Mouse (Mus musculus) adrenal gland, adult 2 months (tissue): ENCODE measurements around the gene Hes7. TPM values are rescaled to one million over a fixed set of nuclear protein-coding genes. Genes with fewer than 3 reads are reported as not detected.

ENCODE experiments used
- DNase-seq: peaks from one replicate; pipeline ENCODE4 v3.0.0; 2021
- polyA plus RNA-seq: library from polyadenylated mRNA; depleted of rRNA; stranded (reverse); fragments of >200 nt; gene quantifications from 2 replicates; pipeline ENCODE4 v1.2.3, GENCODE M21; 2012
- total RNA-seq, 2 experiments: library from RNA; stranded (reverse); gene quantifications; 2 replicates each; pipeline ENCODE4 v1.2.3; 2021

Hes7 gene
- total and polyA plus RNA-seq, 3 experiments, result 1.3 TPM; not detected in 2

DNA sequence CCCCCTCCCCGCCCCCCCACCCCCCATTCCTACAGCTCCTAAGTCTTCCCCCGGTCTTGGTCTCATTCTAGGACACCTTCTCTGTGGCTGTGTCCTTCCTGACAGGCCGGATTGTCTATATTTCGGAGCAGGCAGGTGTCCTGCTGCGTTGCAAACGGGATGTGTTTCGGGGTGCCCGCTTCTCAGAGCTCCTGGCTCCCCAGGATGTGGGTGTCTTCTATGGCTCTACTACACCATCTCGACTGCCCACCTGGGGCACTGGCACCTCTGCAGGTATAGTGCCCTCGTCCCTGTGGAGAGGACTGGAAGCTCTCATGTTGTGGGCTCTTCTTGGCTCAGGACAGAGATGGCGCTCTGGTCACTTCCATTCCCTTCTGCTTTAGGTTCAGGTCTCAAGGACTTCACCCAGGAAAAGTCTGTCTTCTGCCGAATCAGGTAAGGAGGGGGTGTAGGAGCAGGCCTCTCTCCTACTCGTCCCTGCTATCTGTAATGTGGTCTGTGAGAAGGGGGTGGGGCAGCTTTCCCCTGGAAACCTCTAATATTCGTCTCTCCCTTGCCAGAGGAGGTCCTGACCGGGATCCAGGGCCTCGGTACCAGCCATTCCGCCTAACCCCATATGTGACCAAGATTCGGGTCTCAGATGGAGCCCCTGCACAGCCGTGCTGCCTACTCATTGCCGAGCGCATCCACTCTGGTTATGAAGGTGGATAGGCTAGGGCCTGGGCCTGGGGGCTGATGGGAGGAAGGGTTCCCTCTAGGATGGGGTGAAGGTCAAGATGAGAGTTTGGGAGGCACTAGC lies 18.4 kb upstream of the Hes7 start:
- DNase-seq, result peak; percentile 21

GRCm38 (mm10) chr11:69102403-69102725 lies 17.8 kb upstream of the Hes7 start:
- DNase-seq, result peak; percentile 87

- no peak for DNase-seq
Measured at GRCm38 (mm10) chr11:69103121-69103520, 17.1 kb upstream of the Hes7 start.

- DNase-seq, result no peak
Measured at GRCm38 (mm10) chr11:69103531-69104435, 16.4 kb upstream of the Hes7 start.

GRCm38 (mm10) chr11:69104487-69104886 lies 15.7 kb upstream of the Hes7 start:
- no peak for DNase-seq

GRCm38 (mm10) chr11:69105227-69105626 lies 15.0 kb upstream of the Hes7 start:
- DNase-seq, result no peak

- DNase-seq, result no peak
Measured at GRCm38 (mm10) chr11:69105796-69106195, 14.4 kb upstream of the Hes7 start.

DNA sequence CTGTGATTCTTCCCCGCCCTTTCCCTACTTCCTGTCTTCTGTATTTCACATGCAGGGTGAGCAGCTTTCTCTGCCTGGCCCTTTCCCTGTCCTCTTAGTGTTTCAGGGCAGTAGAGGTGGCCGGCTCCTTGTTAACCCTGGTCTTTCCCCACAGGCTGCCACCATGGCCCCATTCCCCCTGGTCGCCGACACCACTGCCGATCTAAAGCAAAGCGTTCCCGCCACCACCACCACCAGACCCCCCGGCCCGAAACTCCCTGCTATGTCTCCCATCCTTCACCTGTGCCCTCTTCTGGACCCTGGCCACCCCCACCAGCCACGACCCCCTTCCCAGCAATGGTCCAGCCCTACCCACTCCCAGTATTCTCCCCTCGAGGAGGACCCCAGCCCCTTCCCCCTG lies 13.9 kb upstream of the Hes7 start:
- no peak for DNase-seq

- no peak for DNase-seq
Measured at GRCm38 (mm10) chr11:69106842-69107241, 13.4 kb upstream of the Hes7 start.

DNA sequence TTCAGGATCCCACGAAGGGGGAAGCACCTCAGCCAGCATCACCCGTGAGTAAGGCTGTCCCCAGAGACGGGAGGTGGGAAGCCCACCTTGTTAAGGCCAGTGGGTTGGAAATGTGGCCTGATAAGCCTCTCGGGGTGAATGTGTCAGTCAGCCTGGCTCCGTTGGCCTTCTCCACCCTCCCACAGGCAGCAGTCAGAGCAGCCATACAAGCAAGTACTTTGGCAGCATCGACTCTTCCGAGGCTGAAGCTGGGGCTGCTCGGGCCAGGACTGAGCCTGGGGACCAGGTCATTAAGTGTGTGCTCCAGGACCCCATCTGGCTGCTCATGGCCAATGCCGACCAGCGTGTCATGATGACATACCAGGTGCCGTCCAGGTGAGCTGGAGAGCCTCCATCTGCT lies 12.5 kb upstream of the Hes7 start:
- no peak for DNase-seq

GRCm38 (mm10) chr11:69108223-69108622 lies 12.0 kb upstream of the Hes7 start:
- DNase-seq, result no peak

- no peak for DNase-seq
Measured at GRCm38 (mm10) chr11:69109032-69109900, 10.9 kb upstream of the Hes7 start.

DNA sequence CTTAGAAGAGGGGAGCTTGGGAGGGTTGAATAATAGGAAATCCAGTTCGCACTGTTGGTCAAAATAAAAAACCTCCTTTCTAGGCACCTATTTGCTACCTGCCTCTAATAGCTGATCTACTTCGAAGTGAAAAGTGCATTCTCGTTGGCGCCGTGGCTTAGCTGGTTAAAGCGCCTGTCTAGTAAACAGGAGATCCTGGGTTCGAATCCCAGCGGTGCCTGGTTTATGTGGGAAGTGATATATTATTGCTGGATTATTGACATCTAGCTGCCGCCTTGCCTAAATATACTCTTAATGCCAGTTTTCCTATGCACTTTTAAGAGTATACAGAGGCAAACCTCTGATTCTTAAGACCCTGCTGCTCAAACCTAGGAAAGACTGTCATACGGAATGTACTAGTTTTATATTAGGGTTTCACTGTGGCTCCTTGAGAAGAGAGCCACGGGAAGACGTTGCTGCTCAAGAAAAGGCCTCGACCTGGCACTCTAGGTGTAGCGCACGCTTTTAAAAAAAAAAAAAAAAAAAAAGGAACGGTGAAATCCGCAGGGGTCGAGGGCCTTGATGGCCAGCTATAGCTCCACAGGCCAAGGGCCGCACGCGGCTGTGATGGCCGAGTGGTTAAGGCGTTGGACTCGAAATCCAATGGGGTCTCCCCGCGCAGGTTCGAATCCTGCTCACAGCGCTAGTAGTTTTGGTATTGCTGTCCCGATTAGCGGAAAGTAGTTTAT lies 9.7 kb upstream of the Hes7 start:
- peak; percentile 93 for DNase-seq

GRCm38 (mm10) chr11:69111051-69111810 lies 9.0 kb upstream of the Hes7 start:
- DNase-seq, result no peak

GRCm38 (mm10) chr11:69111865-69112264 lies 8.3 kb upstream of the Hes7 start:
- no peak for DNase-seq

DNA sequence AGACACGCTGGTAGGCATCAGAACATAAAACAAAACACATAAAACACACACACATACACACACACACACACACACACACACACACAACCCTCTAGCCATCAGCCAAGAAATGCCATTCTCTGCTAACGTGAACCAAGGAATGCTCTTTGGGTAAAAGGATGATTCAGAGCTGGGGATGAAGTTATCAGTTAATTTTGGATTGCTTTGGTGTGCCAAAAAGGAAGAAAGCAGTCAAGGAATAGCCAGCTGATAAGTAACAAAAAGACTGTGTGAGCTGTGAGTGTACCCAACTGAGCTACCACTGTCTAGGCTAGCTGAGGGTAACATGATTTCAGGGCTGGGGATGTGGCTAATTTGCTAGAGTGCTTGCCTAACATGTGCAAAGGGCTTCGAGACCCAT lies 6.2 kb upstream of the Hes7 start:
- no peak for DNase-seq

DNA sequence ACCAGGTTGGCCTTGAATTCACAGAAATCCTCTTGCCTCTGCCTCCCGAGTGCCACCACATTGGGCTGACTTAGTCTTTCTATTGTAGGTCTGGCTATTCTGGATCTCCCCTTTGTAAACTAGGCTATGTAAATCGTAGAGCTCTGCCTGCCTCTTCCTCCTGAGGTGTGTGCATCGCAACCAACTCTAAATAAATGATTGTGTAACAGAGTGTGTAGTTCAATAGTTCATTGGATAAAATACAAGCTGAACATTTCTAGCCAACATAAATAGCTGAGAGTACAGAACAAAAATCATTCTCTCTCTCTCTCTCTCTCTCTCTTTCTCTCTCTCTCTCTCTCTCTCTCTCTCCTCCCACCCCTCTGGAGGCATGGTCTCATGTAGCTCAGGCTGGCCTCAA lies 5.6 kb upstream of the Hes7 start:
- DNase-seq, result no peak

DNA sequence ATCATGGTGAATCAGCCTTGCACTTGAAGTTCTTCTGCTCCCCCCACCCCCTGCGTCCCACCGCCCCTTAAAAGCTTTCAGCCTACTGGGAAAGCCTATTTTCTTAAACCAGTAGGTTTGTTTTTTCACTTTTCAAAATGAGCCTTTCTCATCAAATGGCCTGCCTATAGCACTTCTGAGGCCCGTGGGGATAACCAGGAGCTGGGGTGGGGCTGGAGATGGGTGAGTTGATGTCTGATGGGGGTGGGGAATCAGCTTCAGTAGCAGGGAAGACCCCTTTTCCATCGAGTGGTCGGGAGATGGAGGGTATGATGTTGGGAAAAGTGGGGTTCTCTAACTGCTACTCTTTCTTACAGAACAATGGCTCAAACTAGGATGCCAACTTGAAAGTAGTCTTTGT lies 3.4 kb upstream of the Hes7 start:
- no peak for DNase-seq

DNA sequence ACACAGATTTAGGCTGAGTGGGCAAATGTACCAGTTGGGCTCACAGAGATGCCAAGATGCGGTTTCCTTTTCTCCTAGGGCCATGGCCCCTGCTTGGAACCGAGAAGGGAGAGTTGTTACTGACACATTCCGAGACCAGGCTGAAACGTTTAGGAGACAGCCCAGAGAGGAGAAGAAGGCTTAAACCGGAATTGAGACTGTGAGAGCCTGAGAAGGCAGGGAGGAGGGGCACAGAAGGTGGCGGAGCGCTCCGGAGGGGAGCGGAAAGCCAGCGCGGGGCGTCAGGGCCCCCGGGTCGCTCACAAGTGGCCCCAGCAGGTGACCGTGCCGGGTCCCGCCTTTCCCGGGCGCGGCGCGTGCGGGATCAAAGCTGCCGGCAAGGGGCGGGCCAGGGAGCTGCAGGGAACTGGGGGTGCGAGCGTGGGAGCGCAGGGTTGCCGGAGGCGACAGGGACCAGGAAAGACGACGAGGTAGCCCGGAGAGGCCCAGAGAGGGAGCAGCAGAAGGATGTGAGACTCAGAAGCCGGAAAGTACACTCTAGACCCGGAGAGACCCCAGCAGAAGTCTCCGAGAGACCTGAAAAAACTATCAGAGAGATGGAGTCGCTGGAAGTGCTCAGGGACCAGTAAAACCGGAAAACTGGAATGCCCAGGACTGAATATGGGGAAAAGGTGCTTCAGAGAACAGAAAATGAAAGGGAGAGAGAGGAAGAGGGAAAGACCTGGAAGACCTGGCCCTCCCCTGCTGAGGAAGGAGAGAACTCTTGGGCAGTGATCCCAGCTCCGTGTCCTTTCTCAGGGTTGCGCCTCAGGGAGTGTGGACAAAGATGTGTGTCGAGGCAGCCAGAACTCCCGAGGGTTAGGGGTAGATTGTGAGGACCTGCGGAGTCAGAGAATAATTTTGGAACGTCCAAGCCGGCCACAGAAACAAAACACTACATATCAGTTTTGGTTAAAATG lies 2.2 kb upstream of the Hes7 start:
- peak; percentile 85 for DNase-seq

- peak; percentile 90 for DNase-seq
Measured at GRCm38 (mm10) chr11:69118765-69119164, 1.4 kb upstream of the Hes7 start.
